Mouse (Mus musculus): ENCODE results near the gene Pcgf1.

The Pcgf1 gene

DNA sequence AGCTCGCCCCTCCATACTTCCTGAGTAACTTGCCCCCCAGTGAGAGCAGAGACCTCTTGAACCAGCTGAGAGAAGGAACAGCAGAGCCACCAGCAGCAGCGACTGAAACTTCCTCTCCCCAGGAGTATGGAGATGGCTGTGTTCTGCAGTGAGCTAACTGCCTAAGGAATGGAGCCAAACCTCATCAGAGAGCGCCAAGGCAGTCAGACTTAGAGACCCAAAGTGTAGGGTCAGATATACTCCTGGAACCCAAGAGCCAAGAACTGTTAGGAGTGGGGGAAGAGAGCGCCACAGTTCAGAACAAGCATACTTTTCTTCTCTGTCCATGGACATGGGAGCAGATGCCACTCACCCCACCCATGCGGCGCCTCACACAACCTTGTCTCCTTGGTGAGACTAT, 11.2 kb upstream of the Pcgf1 start:
- DNase-seq: no peak

DNA sequence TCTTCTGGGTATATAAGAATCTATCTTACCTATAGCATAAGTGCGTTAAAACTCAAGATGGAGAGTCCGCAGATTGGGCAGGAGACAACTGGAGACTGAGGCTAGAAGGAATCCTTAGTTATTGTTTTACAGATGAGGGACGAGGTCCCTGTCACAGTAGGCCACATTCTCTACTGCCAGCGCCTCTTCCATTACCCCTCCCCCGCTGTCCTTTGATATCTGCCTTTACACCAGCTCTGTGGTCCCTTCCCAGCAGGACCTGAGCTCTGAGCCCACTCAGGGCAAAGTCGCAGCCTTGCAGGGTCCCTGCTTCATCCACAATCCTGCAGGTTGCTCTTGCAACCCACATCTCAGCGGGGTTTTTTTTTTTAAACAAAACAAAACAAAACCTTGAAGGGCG, 9.4 kb upstream of the Pcgf1 start:
- no peak for DNase-seq

DNA sequence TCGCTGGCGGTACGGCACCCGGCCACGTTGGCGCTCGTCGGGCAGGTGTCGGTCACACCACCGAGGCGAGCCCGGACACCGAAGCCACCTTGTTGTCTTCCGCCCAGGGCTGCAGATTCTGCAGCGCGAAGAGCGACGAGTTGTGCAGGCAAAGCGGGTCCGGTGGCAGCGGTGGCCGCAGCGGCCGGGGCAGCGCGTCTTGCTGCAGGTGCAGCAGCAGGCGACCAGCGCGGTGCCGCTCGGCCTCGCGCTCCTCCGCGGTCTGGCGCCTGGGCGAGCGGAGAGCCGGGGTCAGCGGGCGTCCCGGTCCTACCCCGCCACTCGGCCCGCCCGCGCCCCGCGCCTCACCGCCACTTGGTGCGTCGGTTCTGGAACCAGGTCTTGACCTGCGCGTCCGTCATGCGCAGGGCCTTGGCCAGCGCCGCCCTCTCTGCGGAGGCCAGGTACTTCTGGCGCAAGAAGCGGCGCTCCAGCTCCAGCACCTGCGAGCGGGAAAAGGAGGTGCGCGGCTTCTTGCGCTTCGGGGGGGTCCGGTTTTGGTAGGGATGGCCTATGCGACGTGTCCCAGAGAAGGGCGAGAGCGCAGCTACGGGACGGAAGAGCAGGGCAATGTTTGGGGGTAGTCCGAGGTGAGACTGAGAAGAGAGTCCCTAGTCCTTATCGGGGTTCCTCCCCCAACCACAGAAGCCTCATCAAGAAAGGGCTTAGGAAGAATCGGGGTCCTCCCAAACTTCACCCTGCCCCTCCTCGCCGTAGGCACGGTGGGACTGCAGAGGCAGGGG, 8.8 kb upstream of the Pcgf1 start:
- no peak for DNase-seq

DNA sequence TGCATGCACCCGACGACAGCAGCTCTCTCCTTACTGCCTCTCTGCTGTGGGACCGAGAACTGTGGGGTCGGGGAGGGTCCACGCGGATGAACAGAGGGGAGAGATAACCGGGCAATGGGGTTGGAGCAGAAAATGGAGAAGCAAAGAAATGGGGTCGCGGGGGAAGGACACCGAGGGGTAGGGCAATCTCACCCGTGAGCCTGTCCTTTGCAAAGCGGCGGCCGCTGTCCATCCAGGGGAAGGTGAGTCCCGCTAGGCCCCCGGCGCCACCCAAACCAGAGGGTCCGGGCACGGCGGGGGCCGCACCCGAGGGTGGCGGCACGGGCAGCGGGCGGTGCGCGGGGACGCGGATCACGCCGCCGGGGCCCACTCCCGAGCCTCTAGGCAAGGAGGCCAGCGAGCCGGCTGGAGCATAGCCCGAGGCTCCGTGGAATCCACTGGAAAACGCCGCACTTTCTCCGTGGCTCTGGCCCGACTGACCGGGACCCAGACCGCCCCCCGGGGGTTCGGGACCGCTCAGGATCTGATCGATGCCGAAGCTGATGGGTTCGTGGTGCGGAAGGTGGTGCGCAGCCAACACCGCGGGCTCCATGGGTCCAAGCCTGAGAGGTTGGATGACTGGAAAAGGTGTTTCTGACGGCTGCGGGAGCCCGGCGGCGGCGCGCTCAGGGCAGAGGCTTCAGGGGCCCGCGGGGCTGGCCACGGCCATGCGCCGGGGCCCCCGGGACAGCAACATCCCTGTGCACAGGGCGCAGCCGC, 8.0 kb upstream of the Pcgf1 start:
- DNase-seq: peak in 1 of 2 experiments; percentile 17

DNA sequence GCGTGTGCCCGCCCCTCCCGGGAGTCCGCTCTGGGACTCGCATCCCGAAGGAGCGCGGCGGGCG, 7.6 kb upstream of the Pcgf1 start, which contains the start of gene Tlx2:
Gene Tlx2, minus strand, starts transcription at position 47 of the 64 bp plus-strand sequence.
- no peak for DNase-seq

DNA sequence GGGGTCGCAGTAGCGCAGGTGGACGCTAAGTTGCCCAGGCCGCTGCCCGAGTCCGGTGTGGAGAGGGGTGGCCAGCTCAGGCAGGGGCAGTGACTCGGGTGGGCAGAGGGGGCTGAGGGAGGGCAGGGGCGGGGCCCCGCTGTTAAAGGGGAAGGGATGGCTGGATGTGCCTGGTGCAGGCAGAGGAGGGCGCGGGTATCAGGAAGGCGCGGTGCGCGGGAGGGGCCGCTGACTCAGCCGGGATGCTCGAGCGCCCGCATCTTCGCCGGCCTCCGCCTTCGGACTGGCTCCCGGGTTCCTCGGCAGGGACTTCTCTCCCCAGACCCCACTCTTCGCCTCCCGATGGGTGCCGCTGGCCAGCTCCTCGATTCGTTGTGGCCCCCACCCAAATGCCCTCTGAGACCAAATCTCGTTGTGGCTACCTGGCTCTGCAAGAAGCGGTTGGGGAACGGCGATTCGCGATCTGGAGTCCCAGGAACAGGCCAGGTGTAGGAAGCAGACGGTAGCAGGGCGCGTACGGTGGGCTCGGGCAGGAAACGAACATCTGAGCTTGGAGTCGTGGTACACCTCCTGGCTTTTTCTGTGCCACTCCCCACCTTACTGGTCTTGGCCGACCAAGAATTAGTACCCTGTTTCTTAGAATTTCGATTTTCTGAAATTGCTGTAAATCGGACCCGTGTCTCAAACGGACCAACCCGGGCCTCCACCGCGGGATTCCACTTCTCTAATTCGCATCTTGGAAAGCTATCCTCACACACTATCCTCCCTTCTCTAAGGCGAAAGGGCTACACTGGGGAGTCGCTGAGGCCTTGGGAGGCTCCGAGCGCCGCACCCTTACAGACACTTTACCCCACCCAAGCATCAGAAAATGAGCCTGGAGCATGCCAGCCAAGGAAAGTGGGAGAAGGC, 7.1 kb upstream of the Pcgf1 start:
- DNase-seq: peak; percentile 22 to 58

DNA sequence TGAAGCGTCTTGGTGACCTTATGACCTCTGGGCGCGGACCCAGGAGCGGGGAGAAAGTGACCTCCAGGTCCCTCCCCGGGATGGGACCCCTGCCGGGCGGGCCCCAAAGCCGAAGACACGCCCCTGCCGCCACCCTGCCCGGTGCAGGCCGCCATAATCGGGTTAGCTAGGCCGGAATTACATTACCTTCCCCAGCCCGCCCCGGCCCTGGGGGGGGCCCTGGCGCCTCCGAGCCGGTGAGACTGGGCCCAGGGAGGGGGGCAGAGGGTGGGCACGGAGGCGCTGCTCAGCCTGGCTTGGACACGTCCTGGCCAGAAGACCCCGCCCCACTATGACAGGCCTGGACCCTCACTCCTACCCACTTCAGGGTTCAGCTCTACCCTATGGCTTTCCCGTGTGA, 6.4 kb upstream of the Pcgf1 start:
- peak in 1 of 2 experiments; percentile 27 for DNase-seq

DNA sequence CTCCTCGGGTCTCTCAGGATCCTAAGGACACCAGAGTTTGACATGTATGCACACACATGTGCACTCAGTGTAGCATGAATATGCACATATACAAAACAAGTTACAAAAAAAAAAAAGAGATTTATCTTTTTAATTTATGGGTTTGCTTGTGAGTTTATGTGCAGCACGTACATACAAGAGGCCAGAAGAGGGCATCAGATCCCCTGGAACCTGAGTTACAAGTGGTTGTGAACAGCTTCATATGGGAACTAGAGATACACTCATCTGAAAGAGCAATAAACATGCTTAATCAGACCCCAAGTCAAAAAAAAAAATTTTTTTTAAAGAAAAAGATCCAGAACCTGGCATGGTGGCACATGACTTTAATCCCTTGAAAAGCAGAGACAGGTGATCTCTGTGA, 2.7 kb upstream of the Pcgf1 start:
- no peak for DNase-seq

DNA sequence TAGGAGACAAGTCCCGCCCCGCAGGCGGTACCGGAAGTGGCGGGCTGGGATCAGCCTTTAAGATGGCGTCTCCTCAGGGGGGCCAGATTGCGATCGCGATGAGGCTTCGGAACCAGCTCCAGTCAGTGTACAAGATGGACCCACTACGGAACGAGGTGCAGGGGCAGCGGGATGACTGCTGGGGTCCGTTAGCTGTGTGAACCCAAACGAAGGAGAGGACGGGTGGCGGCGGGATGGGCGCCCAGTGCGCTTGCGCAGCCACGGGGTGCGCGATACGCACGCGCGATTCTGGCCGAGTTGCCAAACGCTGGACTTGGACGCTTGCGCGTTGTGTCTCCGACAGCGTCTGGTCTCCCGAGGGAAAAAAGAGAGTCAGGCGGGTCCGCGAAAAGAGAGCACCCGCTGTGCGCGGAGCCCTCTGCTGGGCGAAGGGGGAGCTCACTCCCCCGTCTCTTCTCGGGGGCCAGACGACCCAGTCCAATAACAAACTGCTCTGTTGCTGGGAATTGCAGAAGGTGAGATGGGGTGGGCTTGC, 722 bp downstream of the Pcgf1 start:
- DNase-seq: peak; percentile 100

DNA sequence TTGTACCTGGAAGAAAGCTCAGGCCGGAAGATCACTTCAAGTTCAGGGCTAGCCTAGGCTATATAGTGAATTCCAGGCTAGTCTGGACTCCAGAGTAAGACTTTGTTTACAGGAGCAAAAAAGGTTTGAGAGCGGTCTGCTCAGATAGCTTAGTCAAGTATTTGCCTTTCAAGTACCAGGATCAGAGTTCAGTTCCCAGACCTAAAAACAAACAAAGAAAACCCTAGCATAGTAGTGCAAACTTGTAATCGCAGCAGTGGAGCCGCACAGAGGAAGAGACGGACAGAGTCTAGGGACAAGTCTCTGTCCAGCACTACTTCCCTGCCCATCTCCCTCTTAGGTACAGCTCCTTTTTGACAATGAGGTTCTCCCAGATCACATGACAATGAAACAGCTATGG, 2.5 kb downstream of the Pcgf1 start:
- DNase-seq: no peak

DNA sequence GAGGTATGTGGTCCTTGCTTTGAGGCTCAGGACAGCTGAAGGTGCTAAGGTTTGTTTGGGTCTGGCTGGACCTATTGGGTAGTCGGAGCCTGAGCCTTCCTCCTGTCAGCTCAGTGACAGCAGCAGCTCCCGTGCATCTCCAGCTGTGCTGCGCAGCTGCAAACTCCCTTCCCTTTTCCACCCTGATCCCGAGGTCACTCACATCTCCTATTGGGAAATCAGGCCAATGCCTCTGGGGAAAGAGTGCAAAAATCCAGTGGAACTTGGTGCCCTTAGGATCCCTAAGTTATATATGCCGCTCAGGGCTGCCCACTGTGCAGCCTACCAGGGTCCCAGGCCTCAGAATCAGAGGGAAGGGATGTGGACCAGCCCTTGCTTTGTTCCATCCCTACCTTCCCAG, 5.8 kb downstream of the Pcgf1 start:
- DNase-seq: no peak

DNA sequence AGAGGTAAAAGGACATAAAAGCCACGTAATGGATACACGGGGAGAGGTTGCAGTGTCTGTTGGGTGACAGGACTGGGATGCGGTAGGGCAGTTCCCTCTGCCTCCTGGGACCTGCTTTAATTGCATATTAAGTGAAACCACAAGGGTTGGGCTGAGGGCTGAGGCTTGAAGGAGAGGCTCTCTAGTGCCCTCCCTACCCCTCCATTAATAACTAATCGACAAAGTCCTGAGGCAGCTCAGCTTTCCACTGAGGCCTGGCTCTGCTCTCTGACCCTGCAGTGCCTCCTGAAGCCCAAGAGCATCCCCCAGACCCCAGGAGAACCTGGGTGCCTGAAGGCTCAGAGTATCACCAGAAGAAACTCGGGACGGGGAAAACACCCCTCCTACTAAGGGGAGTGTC, 6.8 kb downstream of the Pcgf1 start:
- no peak for DNase-seq

DNA sequence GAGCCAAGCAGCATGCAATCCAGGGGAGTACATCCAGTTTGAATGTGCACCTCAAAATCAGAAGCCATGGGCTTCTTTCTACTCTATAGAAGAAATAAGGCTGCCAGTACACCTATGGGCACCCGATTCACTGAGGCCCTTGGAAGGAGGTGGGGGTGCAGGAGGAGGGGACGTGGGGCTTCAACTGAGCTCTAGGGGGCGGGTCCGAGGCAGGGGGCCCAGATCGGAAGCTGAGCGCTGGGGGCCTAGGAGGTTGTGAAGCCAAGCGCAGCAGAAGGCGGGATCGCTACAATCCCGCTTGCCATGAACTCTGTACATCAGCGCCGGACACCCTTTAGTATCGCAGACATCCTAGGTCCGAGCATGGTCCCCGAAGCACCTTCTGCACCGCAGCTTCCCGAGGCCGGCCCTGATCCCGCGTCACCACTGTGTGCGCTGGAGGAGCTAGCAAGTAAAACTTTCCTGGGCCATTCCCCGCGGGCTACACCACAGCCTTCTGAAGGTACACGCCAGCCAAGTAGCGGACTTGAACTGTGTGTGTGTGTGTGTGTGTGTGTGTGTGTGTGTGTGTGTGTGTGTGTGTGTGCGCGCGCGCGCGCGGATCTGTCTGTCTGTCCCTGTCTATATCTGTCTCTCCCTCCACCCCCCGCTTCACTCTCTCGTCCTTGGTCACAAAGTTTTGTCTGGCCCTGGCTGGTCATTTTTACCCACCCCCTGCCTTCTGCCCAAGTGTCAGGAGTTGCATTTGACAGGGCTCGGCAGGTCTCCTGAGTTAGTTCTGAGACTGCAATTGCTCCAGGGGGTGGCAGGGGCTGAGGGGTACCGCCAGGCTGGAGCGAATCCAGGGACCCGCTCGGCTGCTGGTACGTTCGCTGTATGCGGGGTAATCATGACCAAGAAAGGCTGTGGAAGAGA, 8.7 kb downstream of the Pcgf1 start, which contains the start of gene Lbx2:
Gene Lbx2, plus strand, starts transcription at position 247 of the 915 bp plus-strand sequence.
- DNase-seq: no peak

DNA sequence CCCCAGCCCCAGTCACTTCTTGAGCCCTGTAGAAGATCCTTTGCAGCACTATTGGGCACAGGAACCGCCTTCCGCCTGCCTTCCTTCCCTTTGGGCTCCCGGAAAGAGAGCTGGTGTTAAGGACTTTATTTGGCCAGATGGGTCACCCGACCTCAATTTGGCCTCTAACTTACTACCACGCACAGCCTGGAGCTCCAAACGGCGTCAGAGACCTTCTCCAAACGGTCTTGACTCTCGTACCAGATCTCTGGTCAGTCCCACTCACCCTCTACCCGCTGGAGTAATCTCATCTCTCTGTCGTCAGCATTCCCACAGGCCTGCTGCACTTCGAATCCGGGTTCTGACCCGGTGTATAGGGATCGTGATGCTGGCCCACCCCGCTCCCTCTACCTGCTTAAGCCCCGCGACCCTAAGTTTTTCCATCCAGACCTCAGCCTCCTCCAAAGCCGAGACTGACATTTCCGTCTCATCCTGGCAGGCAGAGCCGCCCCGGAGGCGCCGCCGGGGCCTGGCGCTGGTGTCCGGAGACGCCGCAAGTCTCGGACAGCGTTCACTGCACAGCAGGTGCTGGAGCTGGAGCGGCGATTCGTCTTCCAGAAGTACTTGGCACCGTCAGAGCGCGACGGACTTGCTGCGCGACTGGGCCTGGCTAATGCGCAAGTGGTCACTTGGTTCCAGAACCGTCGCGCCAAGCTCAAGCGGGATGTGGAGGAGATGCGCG, 9.7 kb downstream of the Pcgf1 start:
- no peak for DNase-seq

DNA sequence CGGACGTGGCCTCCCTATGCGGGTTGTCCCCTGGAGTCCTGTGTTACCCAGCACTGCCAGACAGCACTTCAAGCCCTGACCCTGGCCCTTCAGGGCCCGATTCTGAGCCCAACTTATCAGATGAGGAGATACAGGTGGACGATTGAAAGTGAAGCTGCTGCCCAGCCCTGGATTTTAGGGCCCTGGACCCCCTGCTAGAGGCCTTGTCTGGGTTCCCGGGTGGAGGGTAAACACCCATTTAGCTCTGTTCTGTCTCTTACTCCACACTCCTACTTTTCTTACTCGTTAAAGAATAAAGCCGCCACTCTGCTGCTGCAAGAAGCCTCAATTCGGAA, 10.2 kb downstream of the Pcgf1 start:
- DNase-seq: no peak

DNA sequence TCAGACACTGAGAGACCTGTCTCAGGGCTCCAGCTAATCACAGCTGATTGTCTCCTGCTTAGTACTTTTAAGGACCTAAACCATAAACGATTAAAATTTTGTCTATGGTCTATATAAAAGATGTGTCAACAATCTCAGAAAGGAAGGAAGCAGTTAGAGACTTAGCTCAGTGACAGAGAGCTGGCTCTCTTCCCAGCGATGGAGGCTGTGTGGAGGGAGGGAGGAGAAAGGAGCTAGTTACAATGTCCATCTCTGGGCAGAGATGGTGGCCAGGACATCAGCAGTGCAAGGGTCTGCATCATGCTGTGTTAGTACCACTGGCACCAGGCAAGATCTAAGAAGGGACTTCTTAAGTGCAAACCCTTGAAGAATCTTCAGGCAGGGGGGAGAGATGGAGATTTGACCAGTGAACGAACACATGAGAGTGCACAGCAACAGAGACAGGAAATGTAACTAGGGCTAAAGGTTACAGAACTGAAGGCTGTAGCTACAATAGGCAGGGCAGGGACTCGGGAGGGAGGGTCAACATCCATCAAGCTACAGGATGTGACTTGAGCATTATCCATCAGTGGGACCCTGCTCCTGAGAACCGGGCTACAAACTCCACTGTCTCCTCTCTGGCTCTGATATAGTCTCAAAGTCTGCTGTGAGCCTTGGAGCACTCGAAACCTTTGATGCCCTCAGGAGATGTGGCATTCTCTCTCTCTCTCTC, 14.9 kb downstream of the Pcgf1 start:
- DNase-seq: no peak

DNA sequence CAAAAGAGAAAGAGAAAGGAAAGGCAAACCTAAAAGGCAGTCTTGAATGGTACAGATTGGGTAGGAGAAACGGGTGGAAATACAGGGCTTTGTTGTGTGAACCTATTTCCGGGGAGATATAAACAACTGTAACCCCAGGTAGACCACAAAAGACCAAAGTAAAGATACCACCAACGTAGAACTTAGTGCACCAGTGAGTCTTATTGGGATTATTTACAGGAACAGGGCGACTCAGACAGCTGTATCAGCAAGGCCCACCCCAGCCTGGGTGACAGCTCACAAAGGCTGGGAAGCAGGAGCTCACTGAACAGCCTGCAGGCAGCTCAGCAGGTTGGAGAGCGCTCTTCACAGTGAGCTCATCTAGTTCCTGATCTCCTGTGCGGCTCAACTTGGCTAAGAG, 18.3 kb downstream of the Pcgf1 start:
- no peak for DNase-seq

DNA sequence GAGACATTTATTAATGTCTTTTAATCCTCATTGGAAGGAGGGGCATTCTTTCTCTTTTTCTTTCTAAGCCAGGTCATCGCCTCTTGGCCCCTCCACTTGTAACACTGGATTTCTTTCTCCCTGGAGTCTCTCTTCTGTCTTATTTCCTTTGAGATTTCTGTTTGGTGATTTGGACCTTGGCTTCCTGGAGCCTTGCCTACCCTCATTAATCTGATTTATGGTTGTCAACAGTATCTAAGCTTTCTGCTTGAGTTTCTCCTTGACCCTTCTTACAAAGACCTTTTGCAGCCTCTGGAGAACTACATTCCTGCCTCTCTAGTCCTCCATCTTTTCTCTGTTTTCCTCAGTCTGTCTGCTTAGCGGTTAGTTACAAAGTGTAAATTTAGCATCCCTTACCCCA, 20.7 kb downstream of the Pcgf1 start:
- DNase-seq: no peak

DNA sequence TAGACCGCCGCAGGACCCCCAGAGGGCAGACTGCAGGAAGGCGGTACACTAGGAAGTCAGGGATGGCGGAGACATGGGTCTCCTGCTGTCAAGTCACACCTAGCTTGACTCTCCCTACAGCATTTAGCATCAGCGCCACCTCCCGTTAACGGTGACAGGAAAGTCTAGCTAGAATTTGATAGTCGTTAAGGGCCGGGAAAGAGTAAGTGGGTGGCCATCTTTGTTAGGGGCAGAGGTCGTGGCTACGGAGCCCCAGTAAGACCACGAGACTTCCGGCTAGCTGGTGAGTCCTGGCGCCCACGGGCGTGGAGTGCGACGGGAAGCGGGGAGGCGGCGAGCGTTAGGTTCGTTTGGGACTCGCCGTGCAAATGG, 23.6 kb downstream of the Pcgf1 start, which contains the start of the genes Ccdc142 and Gm42688:
Gene Ccdc142, plus strand, starts transcription at position 286 of the 372 bp plus-strand sequence.
Gene Gm42688, plus strand, starts transcription at position 302 of the 372 bp plus-strand sequence.
- peak; percentile 90 to 94 for DNase-seq

DNA sequence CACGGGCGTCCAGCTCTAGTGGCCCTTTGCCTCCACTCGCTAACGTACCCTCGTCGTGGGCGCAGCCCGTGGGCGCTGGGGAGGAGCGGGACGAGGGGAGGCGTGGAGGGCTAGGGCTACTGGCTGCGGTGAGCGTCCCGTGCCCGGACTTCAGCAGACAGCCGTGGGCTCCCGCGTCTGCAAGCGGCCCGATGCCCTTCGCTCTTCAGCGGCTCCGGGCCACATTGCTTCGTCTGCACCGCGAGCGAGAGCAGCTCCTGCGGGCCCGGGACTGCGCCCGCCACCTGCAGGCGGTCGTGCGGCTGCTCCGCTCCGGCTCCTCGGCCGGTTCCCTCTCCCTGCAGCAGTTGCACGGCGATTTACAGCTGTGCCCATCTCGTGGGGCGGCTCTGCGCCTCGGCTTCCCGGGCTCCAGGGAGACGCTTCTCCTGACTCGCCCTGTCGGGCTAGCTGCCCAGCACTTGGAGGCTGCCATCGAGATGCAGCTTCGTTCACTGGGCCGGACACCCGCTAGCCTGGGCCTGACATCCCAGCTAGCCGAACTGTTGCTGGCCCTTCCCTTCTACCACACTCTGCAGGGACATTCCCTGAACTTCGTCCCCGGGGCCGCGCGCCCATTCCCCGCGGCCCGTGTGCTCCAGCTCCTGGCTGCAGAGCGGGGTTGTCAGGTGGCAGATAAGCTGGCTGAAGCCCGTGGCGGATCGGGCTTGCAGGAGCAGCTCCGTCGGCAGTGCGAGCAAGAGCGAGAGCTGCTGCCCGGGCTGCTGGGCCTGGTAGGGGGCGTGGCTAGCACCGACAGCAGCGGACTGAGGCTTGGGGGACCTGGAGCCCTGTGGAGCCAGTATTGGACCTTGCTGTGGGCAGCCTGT, 24.3 kb downstream of the Pcgf1 start:
- DNase-seq: peak; percentile 41 to 59

All from cerebellum, postnatal 36 days (tissue).